Mouse (Mus musculus) left cerebral cortex, adult 18-20 months (tissue): ENCODE measurements around the gene Rasgrp3. TPM values are rescaled to one million over a fixed set of nuclear protein-coding genes. Genes with fewer than 3 reads are reported as not detected.
"Not testable (repeated sequence)": the region's sequence is repeated elsewhere in the genome, so short reads cannot be mapped to it uniquely, and the experiment has no call there.

Experiments
- DNase-seq, 2 experiments: peaks; one replicate each; pipeline ENCODE4 v3.0.0; 2021 to 2022; ENCODE audit warnings: low spot score in 2 of 2, mixed read lengths in 1 of 2
- total RNA-seq, 2 experiments: library from RNA; stranded (reverse); gene quantifications; 2 replicates each; pipeline ENCODE4 v1.2.3; 2021

The Rasgrp3 gene
- total RNA-seq, 2 experiments from 2014 or later, result 11.4 to 12.0 TPM

GRCm38 (mm10) chr17:75460621-75461020, 24.9 kb downstream of the Rasgrp3 start:
- DNase-seq, result no peak

DNA sequence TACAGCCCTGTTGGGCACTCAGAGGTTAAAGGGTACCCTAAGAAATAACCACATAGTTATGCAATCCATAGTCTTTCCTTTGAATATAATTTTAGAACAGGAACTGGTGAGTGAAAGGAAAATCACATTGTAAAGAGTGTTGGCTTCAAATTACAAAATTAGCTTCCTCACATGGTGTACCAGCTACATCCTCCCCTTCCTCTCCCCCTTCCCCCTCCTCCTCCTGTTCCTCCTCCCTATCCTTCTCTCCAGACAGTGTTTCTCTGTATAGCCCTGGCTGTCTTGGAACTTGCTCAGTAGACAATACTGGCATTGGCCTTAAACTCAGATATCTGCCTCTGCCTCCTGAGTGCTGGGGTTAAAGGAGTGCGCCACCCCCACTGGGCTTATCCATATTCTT, 26.1 kb downstream of the Rasgrp3 start:
- DNase-seq, result no peak

GRCm38 (mm10) chr17:75463223-75463622, 27.5 kb downstream of the Rasgrp3 start:
- not testable (repeated sequence) for DNase-seq

- DNase-seq, result no peak
These were observed 27.9 kb downstream of the Rasgrp3 start for GRCm38 (mm10) chr17:75463645-75464044.

DNA sequence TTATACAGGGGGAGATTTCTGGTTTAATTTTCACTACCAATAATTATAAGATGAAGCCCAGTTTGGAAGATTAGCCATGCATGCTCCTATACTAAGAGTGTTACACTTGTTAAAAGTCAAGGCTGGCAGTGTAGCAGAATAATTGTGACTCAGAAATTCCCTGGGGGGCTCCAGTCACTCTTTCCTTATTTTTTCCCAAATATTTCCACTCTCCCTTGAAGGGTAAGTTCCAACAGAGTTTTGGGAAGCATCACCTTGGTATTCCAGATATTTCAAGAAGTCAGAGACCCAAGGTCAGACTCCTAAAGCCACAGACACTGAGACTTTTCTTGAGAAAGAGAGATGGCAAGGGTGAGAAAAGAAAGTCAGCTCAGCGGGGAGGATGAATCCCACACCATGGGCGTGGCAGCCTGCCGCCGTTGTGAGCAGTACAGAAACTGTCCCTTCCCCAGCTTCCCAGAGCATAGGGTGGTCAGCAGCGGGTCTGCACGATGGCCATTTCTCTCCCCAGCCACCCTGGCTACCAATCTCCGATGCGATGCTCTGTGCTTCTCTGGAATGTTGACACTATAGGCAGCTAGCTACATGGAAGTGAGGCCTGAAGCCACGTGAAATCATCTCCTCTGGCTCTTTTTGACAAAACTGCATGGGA, 28.8 kb downstream of the Rasgrp3 start:
- no peak for DNase-seq

- peak; percentile 63 to 74 for DNase-seq
These were observed 29.4 kb downstream of the Rasgrp3 start for GRCm38 (mm10) chr17:75464983-75465634.

DNA sequence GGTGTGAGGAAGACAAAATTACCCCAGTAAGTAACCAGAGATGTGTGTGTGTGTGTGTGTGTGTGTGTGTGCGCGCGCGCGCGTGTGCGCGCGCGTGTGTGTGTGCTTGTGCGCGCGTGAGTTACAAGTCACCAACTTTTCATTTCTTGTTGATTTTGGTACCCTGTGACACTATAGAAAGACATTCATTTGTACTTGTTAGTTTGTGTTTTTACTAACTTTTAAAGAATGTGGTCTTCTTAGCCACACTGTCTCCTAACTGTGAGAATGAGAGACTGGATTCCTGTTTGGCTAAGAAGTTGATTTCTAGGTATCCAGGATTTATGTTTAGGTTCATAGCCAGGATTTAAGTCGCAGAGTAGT, 29.9 kb downstream of the Rasgrp3 start:
- DNase-seq, result no peak

DNA sequence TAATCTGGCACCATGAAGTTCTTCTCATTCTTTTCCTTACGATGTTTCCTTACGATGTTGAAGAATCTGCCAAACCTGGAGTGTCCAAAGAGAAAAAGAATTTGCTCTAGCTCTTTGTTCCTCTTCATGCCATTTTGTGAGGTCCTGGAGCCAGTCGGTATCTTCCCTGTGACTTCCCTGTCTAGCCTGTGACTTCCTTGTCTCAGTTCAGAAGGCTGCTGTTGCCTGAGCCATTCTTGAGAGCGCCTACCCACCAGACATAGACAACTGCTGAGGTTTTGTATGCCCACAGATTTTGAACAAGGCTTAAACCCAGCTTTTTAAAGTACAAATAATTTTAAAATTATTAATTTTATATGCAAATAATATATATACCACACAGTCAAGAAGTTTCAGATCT, 31.3 kb downstream of the Rasgrp3 start:
- DNase-seq, result no peak

DNA sequence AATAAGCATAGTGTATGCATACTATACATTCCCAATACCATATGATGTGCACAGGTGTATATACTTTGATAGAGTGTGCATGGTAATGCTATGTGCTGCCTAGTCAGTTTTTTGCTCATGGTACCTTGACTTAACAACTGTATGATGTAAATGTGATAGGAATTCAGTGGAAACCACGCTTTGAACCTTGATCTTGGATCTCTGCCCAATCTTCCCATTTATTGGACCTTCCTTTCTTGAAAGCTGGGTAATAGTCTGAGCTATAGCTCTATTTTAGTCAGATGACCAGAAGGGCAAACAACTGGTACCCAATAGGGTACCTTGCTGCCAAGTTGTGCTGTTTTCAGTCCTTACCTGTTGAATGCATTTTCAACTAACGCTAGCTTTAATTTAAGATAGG, 31.8 kb downstream of the Rasgrp3 start:
- DNase-seq, result no peak

DNA sequence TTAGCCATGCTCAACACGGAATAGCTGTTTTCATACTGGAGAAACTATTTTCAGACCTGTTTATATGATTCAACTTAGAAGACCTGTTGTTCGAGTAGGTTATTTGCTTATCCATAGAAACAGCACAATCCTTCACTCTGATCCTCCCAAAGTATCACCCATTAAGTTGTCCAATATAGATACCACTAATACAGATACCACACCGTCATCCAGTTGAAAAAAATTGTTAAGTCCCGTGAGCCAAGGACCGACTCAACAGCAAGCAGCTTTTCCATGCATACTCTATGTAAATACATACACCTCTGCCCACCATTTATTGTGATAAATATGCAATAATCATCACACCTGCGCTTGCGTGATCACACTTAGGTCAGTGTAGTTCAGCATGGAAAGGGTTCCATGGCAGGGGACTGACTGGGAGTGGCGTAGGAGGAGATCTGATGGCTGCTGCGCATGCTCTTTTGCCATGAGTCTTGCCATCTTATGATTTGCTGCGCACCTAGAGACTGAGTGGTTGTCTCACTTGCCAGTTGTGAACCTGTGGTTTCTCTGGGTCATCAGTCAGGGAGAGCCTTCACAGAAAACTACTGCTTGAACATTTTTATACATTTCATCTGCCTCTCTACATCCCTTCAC, 32.9 kb downstream of the Rasgrp3 start:
- DNase-seq, result no peak

- DNase-seq, result no peak
These were observed 34.6 kb downstream of the Rasgrp3 start for GRCm38 (mm10) chr17:75470325-75470724.

DNA sequence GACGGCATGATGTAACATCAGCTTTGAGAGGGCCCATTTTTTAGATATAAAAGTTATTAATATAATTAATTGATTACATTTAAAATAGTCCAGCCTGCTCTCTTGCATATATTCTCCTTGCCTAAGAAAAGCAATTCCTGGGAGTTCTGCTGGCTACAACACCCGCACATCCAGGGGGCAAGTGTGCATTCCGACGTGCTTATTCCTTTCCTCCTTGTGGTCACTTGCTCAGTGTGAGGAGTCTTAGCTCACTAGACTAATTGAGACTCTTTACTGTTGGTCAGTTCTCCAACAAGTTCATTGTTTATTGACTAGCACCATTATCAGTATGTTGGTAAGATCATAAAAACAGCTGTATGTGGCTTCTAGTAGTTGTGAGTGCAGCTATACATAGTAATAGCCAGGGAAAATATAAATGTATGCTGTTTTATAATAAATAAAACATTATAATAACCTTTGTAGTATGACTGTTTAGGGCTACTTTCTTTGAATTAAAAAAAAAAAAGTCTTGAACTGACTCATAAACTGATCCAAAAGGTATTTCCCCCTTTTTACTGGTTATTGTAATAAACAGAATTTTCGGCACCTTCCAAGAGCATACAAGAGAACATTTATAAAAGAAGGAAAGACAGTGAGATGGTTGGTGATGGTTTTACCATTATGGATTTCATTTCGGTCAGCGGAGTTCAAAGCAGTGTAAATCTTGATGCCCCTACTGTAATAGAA, 35.4 kb downstream of the Rasgrp3 start:
- no peak for DNase-seq

- DNase-seq, result no peak
These were observed 36.1 kb downstream of the Rasgrp3 start for GRCm38 (mm10) chr17:75471644-75472253.

GRCm38 (mm10) chr17:75472379-75472778, 36.7 kb downstream of the Rasgrp3 start:
- DNase-seq, result no peak

DNA sequence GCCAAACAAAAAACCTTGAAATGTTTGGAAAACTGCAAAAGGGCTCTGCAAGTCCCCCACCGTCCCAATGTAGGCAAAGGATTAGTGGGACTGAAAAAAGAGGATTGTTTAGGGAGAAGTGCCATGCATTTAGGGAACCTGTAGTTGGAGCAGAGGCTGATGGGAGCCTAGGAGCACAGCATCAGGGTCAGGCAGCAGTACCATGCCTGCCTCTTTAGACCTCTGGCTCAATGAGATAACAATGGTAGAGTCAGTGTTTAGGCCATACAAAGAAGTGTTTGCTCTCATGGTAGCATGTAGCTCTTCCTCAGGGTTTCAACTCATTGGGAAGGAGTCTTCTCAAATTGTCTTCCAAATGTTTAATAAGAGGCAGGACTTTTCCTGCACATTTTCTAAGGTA, 40.3 kb downstream of the Rasgrp3 start:
- no peak for DNase-seq

GRCm38 (mm10) chr17:75476736-75477416, 41.2 kb downstream of the Rasgrp3 start:
- DNase-seq, result no peak

DNA sequence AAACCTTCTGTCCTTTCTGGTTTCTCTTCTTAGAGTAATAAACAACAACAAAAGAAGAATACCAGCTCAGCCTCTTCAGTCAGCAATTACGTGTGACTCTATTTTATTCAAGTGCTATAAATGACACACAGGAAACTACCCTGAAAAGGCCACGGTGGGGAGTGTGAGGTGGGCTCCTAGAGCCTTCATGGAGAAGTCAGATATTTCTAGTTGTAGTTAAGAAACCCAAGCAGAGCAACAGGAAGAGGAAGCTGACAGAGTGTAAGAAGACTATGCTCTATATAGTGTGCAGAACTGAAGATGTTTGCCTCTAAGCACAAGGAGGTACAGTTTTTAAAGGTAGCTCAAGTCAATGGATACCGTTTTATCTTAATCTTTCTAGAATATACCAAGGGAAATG, 42.0 kb downstream of the Rasgrp3 start:
- no peak for DNase-seq

DNA sequence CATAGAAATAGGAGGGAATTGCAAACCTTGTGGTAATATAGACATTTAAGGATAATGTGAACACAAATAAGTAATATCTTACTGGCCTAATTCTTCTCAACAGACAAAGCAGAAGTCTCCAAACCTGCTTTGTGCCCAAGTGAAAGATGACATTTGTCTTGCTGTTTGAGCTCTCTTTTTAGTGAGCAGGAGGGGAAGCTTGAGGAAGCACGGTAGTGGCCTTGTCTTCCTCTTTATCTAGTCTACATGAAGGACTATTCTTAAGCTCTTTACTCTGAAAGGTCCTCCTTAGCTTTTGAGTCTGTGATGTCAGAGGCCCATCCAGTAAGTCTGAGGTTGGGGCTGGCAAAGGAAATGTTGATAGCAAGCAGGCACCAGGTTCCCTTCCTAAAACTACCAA, 43.1 kb downstream of the Rasgrp3 start:
- DNase-seq, result no peak

- no peak for DNase-seq
These were observed 44.0 kb downstream of the Rasgrp3 start for GRCm38 (mm10) chr17:75479663-75480062.

GRCm38 (mm10) chr17:75480379-75480778, 44.7 kb downstream of the Rasgrp3 start:
- DNase-seq, result no peak

DNA sequence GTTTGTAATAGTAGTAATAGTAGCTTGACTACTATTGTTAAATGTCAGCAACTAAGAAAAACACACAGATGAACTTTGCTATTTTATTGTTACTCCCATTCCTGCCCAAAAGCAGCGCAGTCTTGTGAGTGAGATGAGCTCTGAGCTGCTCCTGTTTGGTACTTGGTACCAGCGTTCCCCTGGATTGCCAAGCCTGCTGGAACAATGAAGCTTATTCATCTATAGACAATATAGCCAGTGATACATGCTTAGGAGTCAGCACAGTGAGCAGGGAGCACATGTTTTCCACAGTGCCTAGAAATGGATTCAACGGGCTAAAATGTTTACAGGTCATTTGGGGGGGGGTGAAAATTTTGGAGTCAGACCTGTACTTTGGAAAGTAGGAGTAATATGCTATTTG, 50.5 kb downstream of the Rasgrp3 start:
- no peak for DNase-seq
